Mouse (Mus musculus): ENCODE results near the gene Zfp791. TPM values are rescaled to one million over a fixed set of nuclear protein-coding genes. Genes with fewer than 3 reads are reported as not detected.

Zfp791 gene
- polyA plus RNA-seq, 1 experiment from 2014 or later, result 3.0 TPM

GRCm38 (mm10) chr8:85081216-85081555 is 41.7 kb downstream of the Zfp791 start, which contains the start of gene Wdr83:
Gene Wdr83 (minus strand): TSS chr8:85081306.
- H3K27ac ChIP-seq, result peak within 1 kb of the TSS; percentile 89
- peak within 1 kb of the TSS; percentile 83 for H3K9ac ChIP-seq
- H3K9me3 ChIP-seq, result no peaks in the 10 kb centered on the region
- peak within 1 kb of the TSS; percentile 84 for H3K4me2 ChIP-seq
- H3K4me1 ChIP-seq, result peaks cover 23% of the 10 kb centered on the region
- H3K36me3 ChIP-seq, result peaks cover 18% of the 10 kb centered on the region
- ATAC-seq (ENCODE audit: borderline replicate concordance, extremely low read depth, low FRiP score, low TSS enrichment), result peak; percentile 52
- WGBS, result 3% methylated on average over 9 of the region's 9 CpGs
- no peaks in the 10 kb centered on the region for H3K27me3 ChIP-seq
- peak within 1 kb of the TSS; percentile 74 for H3K4me3 ChIP-seq

GRCm38 (mm10) chr8:85080532-85081215 is 42.2 kb downstream of the Zfp791 start, which contains the start of gene Wdr83os:
Gene Wdr83os (plus strand): TSS chr8:85080740.
- Histone ChIP-seq H3K36me3 (peaks cover 20% of the 10 kb centered on the region), H3K27ac (peak within 1 kb of the TSS; percentile 89), H3K4me1 (peaks cover 23% of the 10 kb centered on the region), H3K4me3 (peak within 1 kb of the TSS; percentile 74), H3K9ac (peak within 1 kb of the TSS; percentile 83), H3K4me2 (peak within 1 kb of the TSS; percentile 84), H3K27me3 (no peaks in the 10 kb centered on the region), H3K9me3 (no peaks in the 10 kb centered on the region)
- ATAC-seq (ENCODE audit: borderline replicate concordance, extremely low read depth, low FRiP score, low TSS enrichment), result peak; percentile 21; the same call in 1 of the 2 replicates
- 0% methylated on average over 30 of the region's 30 CpGs for WGBS

- ATAC-seq (ENCODE audit: borderline replicate concordance, extremely low read depth, low FRiP score, low TSS enrichment), result no peak
- H3K4me3 ChIP-seq, result peak overlapping the region; percentile 74
- H3K4me2 ChIP-seq, result peak overlapping the region; percentile 84
- peaks cover 23% of the 10 kb centered on the region for H3K4me1 ChIP-seq
- H3K27ac ChIP-seq, result 0 out of 2 replicates have a peak overlapping the region, but pooled peaks have one; percentile 89
- under 1% methylated on average over 25 of the region's 25 CpGs for WGBS
- no peaks in the 10 kb centered on the region for H3K9me3 ChIP-seq
- no peaks in the 10 kb centered on the region for H3K27me3 ChIP-seq
- peak overlapping the region; percentile 83 for H3K9ac ChIP-seq
- H3K36me3 ChIP-seq, result peaks cover 23% of the 10 kb centered on the region
Observed at GRCm38 (mm10) chr8:85080214-85080531, 42.7 kb downstream of the Zfp791 start.

- no peak overlapping the region for H3K27ac ChIP-seq
- peaks cover 17% of the 10 kb centered on the region for H3K4me1 ChIP-seq
- no peaks in the 10 kb centered on the region for H3K27me3 ChIP-seq
- no peaks in the 10 kb centered on the region for H3K9me3 ChIP-seq
- H3K9ac ChIP-seq, result no peak overlapping the region
- H3K36me3 ChIP-seq, result peaks cover 40% of the 10 kb centered on the region
- no peak overlapping the region for H3K4me2 ChIP-seq
- ATAC-seq (ENCODE audit: borderline replicate concordance, extremely low read depth, low FRiP score, low TSS enrichment), result no peak
- WGBS, result 0% methylated on average over 2 of the region's 2 CpGs
- H3K4me3 ChIP-seq, result no peak overlapping the region
Observed at GRCm38 (mm10) chr8:85076993-85077392, 45.9 kb downstream of the Zfp791 start.

- 74% methylated on average over 9 of the region's 9 CpGs for WGBS
- ATAC-seq (ENCODE audit: borderline replicate concordance, extremely low read depth, low FRiP score, low TSS enrichment), result no peak
- peaks cover 40% of the 10 kb centered on the region for H3K36me3 ChIP-seq
Observed at GRCm38 (mm10) chr8:85076001-85076400, 46.9 kb downstream of the Zfp791 start.

GRCm38 (mm10) chr8:85074617-85075016 is 48.3 kb downstream of the Zfp791 start:
- Histone ChIP-seq H3K4me3 (no peak overlapping the region), H3K4me2 (no peak overlapping the region), H3K36me3 (peaks cover 40% of the 10 kb centered on the region), H3K27me3 (no peaks in the 10 kb centered on the region), H3K27ac (no peak overlapping the region), H3K9ac (no peak overlapping the region), H3K9me3 (no peaks in the 10 kb centered on the region), H3K4me1 (peaks cover 18% of the 10 kb centered on the region)
- no peak for ATAC-seq (ENCODE audit: borderline replicate concordance, extremely low read depth, low FRiP score, low TSS enrichment)
- 85% methylated on average over 10 of the region's 10 CpGs for WGBS

More at GRCm38 (mm10) chr8:85076001-85076400, 46.9 kb downstream of the Zfp791 start:
- Histone ChIP-seq H3K4me1 (peaks cover 14% of the 10 kb centered on the region), H3K27me3 (no peaks in the 10 kb centered on the region), H3K4me3 (no peak overlapping the region), H3K27ac (no peak overlapping the region), H3K4me2 (no peak overlapping the region), H3K9me3 (no peaks in the 10 kb centered on the region), H3K9ac (no peak overlapping the region)

- Histone ChIP-seq H3K4me1 (peaks cover 18% of the 10 kb centered on the region), H3K36me3 (peaks cover 40% of the 10 kb centered on the region), H3K4me2 (no peak overlapping the region), H3K9me3 (no peaks in the 10 kb centered on the region), H3K27ac (no peak overlapping the region), H3K9ac (no peak overlapping the region), H3K4me3 (no peak overlapping the region), H3K27me3 (no peaks in the 10 kb centered on the region)
- no peak for ATAC-seq (ENCODE audit: borderline replicate concordance, extremely low read depth, low FRiP score, low TSS enrichment)
- 78% methylated on average over 10 of the region's 10 CpGs for WGBS
Observed at GRCm38 (mm10) chr8:85074167-85074566, 48.7 kb downstream of the Zfp791 start.

- Histone ChIP-seq H3K4me1 (peaks cover 18% of the 10 kb centered on the region), H3K36me3 (peaks cover 34% of the 10 kb centered on the region), H3K27ac (no peak overlapping the region), H3K9ac (no peak overlapping the region), H3K9me3 (no peaks in the 10 kb centered on the region), H3K4me2 (peak overlapping the region; percentile 72; the same call in 1 of the 2 replicates), H3K4me3 (no peak overlapping the region), H3K27me3 (no peaks in the 10 kb centered on the region)
- no peak for ATAC-seq (ENCODE audit: borderline replicate concordance, extremely low read depth, low FRiP score, low TSS enrichment)
- 87% methylated on average over 15 of the region's 15 CpGs for WGBS
Observed at GRCm38 (mm10) chr8:85073041-85073612, 49.8 kb downstream of the Zfp791 start.

GRCm38 (mm10) chr8:85072364-85072929 is 50.4 kb downstream of the Zfp791 start:
- H3K4me1 ChIP-seq, result peaks cover 18% of the 10 kb centered on the region
- no peaks in the 10 kb centered on the region for H3K9me3 ChIP-seq
- peak overlapping the region; percentile 80 for H3K4me3 ChIP-seq
- WGBS, result 29% methylated on average over 9 of the region's 9 CpGs
- no peaks in the 10 kb centered on the region for H3K27me3 ChIP-seq
- H3K4me2 ChIP-seq, result peak overlapping the region; percentile 72
- H3K36me3 ChIP-seq, result peaks cover 34% of the 10 kb centered on the region
- ATAC-seq (ENCODE audit: borderline replicate concordance, extremely low read depth, low FRiP score, low TSS enrichment), result no peak
- H3K27ac ChIP-seq, result peak overlapping the region; percentile 95
- H3K9ac ChIP-seq, result peak overlapping the region; percentile 75

GRCm38 (mm10) chr8:85071514-85072281 is 51.2 kb downstream of the Zfp791 start, which contains the start of gene Dhps:
Gene Dhps (plus strand): TSS chr8:85071757.
- under 1% methylated on average over 68 of the region's 68 CpGs for WGBS
- peak within 1 kb of the TSS; percentile 95 for H3K27ac ChIP-seq
- peak; percentile 88 for ATAC-seq (ENCODE audit: borderline replicate concordance, extremely low read depth, low FRiP score, low TSS enrichment)
- H3K4me3 ChIP-seq, result peak within 1 kb of the TSS; percentile 80
- peaks cover 32% of the 10 kb centered on the region for H3K36me3 ChIP-seq
- H3K27me3 ChIP-seq, result no peaks in the 10 kb centered on the region
- H3K4me1 ChIP-seq, result peaks cover 18% of the 10 kb centered on the region
- H3K9me3 ChIP-seq, result no peaks in the 10 kb centered on the region
- peak within 1 kb of the TSS; percentile 72 for H3K4me2 ChIP-seq
- peak within 1 kb of the TSS; percentile 75 for H3K9ac ChIP-seq

GRCm38 (mm10) chr8:85071041-85071440 is 51.9 kb downstream of the Zfp791 start:
- Histone ChIP-seq H3K27me3 (no peaks in the 10 kb centered on the region), H3K4me3 (peak overlapping the region; percentile 80), H3K4me1 (peaks cover 18% of the 10 kb centered on the region), H3K4me2 (peak overlapping the region; percentile 72), H3K9ac (no peak overlapping the region), H3K27ac (peak overlapping the region; percentile 95; the same call in 1 of the 2 replicates), H3K36me3 (peaks cover 31% of the 10 kb centered on the region), H3K9me3 (no peaks in the 10 kb centered on the region)
- no peak for ATAC-seq (ENCODE audit: borderline replicate concordance, extremely low read depth, low FRiP score, low TSS enrichment)
- 71% methylated on average over 5 of the region's 5 CpGs for whole genome bisulfite sequencing
